Mouse (Mus musculus) erythroid progenitor cell, adult 5-6 weeks (primary cell): ENCODE results near the gene Zfp648. TPM values are rescaled to one million over a fixed set of nuclear protein-coding genes. Genes with fewer than 3 reads are reported as not detected.

Experiments
- ATAC-seq: replicated peaks from 2 replicates; pipeline ENCODE4 v1.8.0; 2016; ENCODE audit warnings: moderate number of reproducible peaks, mild to moderate bottlenecking, moderate TSS enrichment, inconsistent platforms; ENCODE audit not compliant: poor library complexity, low FRiP score, severe bottlenecking
- total RNA-seq, 2 experiments: library from RNA; stranded (forward) in 1 of 2; stranded (reverse) in 1 of 2; fragments of 150-400 nt in 1 of 2; fragments of 186-747, 209-891 nt in 1 of 2; gene quantifications; 2 replicates each; pipeline versions ENCODE4 v1.2.3 to v1.2.4; 2015 to 2017; ENCODE audit warnings: low replicate concordance in 2 of 2

Gene Zfp648
- total RNA-seq (2015; ENCODE audit: low replicate concordance) (not detected in 2 replicates), total RNA-seq (2017; ENCODE audit: low replicate concordance) (not detected in 2 replicates)

GRCm38 (mm10) chr1:154200955-154201722 lies at the start of gene Zfp648:
Gene Zfp648 (plus strand): TSS chr1:154201187.
- ATAC-seq: no peak

GRCm38 (mm10) chr1:154152539-154152938 lies 48.4 kb upstream of the Zfp648 start:
- ATAC-seq: no peak

GRCm38 (mm10) chr1:154153800-154154199 lies 47.2 kb upstream of the Zfp648 start:
- no peak for ATAC-seq

GRCm38 (mm10) chr1:154156177-154157062 lies 44.6 kb upstream of the Zfp648 start:
- ATAC-seq: no peak

DNA sequence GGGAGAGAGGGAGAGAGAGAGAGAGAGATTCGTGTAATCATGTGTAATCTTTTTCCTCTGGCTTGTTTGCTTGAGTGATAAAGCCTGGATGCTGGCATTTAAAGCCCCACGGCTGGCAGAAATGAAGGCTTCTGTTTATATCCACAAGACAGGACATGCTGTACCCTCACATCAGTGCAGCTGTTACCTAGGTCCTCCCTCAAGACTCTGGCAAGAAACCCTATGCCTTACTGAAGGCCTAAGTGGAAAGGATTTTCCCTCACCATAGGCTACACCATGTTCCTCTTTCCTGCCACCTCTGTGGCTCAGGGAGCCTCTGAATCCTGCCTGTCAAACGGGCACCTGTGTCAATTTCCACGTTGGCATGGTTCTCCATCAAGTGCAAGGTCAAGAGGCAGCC lies 43.9 kb upstream of the Zfp648 start:
- no peak for ATAC-seq

DNA sequence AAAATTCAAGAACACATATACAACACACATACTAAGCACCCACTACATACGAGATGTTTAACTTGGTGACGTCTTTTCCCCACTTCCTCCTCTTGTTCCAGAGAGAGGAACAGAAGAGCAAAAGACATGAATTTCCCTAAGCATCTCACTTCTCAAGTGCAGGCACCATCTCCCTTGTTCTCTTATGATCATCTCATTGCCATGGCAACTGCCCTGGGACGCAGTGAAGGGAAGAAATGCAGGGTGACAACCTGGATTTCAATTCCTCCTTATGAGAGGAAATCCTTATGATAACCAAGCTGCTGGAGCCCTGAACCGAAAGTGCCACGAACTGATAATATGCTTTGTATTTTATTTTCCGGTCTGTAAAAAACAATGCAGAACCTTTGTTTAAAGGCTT lies 33.3 kb upstream of the Zfp648 start:
- ATAC-seq: no peak

GRCm38 (mm10) chr1:154175334-154175733 lies 25.7 kb upstream of the Zfp648 start:
- ATAC-seq: no peak

DNA sequence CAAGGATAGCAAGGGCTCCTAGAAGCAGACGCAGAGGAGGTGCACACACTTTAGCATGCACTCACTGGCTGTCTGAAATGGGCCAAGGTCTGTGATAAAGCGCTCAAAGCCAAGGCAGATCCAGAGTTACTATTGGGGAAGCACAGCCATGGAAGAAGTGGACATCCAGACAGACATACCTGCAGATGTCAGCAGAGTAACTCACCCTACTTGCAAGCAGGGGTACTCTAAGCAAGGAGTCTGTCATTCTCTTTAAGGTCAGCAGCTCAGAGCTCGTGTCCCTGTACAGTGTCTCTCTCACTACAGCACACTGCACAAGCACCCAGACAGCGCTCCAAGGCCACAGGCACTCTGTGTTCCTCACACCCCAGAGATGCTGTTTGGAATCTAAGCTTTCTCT lies 23.2 kb upstream of the Zfp648 start:
- ATAC-seq: no peak

GRCm38 (mm10) chr1:154178541-154179155 lies 22.3 kb upstream of the Zfp648 start:
- no peak for ATAC-seq

- ATAC-seq: no peak
Measured at GRCm38 (mm10) chr1:154180952-154181351, 20.0 kb upstream of the Zfp648 start.

DNA sequence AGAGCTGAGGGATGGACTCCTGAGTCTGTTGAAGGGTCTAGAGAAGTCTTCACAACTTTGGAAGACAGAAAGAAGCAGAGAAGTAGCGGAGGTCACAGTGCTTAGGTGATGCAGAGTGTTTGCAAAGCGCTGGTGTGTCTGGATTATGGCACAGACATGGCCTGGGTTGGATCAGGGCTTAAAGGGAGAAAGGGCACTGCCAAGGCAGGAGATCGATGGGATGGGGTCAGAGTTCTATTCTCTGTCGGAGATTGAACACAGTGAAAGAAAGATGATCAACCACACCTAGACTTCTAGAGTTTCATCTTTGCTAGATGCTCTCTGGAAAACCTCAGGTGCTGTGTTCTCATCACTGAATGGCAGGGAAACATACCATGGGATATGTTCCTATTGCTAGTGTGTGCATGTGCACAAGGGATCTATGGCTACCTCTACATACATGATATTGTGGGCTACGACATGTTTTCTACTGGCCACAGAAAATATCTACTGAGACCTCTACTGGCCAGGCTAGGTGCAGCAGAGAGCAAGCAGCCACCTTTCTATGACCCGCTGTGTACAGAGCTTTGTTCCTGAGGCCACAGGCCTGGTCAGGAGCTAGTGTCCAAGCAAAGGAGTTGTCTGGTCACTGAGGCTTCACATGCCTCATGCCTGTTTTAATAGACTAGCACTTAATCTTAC lies 18.5 kb upstream of the Zfp648 start:
- no peak for ATAC-seq

- no peak for ATAC-seq
Measured at GRCm38 (mm10) chr1:154183077-154183751, 17.8 kb upstream of the Zfp648 start.

GRCm38 (mm10) chr1:154188229-154188628 lies 12.8 kb upstream of the Zfp648 start:
- ATAC-seq: no peak

DNA sequence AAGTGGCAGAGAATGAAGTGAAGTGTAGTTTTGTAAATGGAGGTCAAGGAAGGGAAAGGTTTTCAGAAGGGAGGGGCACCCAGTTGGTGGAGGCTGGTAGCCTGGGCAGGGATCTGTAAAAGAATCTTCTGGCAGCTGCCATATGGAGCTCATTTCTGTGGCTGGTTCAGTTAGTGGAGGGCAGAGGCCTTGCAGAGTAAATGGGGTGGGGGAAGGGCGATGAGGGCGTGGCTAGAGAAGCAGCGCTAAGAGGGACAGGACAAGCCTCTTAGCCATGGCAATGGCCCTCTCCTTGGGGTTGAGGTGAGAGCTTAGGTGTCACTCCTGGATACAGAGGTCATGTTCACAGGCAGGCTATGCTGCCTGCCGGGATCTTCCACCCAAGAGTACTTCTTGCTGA lies 12.4 kb upstream of the Zfp648 start:
- ATAC-seq: no peak

DNA sequence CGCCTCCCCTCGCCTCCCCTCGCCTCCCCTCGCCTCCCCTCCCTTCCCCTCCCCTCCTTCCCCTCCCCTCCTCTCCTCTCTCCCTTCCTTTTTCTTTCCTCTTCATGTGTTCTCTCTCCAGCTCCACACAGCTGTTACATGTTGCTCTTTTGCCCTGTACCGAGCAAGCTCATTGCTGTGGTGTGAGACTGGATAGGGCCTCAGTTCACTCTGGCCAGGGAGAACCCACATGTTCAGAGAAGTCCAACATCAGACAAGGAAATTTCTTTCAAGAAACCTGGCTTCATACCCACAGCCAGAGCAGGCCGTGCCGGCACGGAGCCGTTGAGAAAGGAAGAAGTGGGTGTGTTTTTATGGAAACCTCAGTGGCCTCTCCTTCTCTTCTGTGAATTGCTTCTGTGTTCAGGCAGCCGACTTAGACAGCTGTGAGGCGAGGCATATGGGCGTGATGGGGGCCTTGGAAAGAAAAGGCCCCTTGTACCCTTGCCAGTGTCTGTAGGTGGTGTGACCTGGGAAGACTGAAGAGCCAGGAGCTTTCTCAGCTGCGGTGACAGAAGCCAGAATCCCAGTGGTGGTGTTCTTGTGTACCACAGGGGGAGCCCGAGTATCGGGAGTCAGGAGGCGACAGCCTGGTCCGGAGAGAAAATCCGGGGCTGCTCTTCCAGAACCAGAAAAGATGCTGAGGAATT lies 11.0 kb upstream of the Zfp648 start:
- no peak for ATAC-seq

DNA sequence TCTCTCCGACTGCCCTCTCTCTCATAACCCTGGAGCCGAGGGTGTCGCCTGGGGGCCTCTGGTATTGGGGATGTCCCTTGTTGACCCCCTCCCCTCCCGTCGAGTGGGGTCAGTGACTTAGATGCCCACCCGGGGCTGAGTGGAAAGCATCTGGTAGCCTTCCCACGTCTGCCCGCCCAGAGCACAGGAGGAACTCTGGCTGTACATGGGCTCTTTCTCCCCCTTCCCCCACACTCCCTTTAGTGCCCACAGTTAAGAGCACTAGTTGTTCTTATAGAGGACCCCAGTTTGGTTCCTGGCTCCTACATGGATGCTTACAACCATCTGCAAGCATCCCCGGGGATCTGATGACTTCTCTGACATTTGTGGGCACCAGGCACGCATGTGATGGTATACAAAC lies 2.1 kb upstream of the Zfp648 start:
- no peak for ATAC-seq

DNA sequence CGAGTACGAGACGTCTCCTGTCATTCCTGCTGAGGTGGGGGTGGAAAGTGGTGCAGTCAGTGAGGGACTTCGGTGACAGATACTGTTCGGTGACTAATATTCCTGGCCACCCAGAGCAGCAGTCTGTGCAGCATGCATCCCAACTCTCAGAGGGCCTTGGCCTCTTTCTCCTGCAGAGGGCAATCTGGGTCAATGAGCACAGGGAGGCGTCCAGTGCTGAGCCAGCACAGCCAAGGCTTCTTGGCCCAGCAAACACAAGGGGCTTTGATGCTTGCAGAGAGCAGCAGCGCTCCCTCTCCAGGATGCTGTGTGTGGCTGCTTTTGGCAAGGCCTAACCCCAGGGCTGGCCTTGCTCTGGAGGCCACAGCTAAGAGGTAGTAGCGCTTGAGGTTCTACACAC lies 1.6 kb downstream of the Zfp648 start:
- ATAC-seq: no peak; the same call in 1 of the 2 replicates

GRCm38 (mm10) chr1:154203386-154203785 lies 2.4 kb downstream of the Zfp648 start:
- ATAC-seq: no peak
